Mouse (Mus musculus): ENCODE data around the gene Gm28043.

DNA sequence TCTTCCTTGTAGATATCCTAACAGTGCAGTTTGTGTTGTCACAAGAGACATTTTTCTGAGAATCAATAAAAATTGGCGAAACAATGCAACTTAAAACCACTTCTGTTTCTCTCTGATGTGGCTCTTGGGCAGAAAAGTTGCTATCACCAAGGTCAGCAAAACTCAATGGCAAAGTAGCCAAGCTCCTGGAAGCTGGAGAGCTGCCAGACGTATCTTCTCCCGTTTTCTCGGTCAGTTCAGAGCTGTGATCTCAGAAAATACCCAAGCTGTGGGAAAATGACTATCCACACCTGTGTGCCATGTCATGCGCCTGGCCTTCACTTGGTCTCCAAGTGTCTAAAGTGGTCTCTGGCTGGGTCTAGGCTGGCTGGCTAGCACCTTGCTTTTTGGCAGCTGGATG is 91.2 kb downstream of the Gm28043 start:
- no peak for TF ChIP-seq ZNF384 (IDR thresholded peaks at IDR 0.05; ENCODE audit: low read depth, low read length)
- TF ChIP-seq CHD2 (IDR thresholded peaks at IDR 0.05; ENCODE audit: low read depth, low read length), result no peak
- TF ChIP-seq ZC3H11A (IDR thresholded peaks at IDR 0.05; ENCODE audit: borderline replicate concordance, low read depth, low read length), result no peak
